Mouse (Mus musculus) ES-Bruce4 (cell line): ENCODE measurements around the gene 4930451I11Rik.

Source experiments
- CTCF ChIP-seq: IDR thresholded peaks from one replicate; pipeline ENCODE4 v1.8.1; 2011; ENCODE audit warnings: low read depth, low read length
- POLR2A ChIP-seq: IDR thresholded peaks from one replicate; pipeline ENCODE4 v1.8.1; 2011; ENCODE audit warnings: low read length; ENCODE audit not compliant: insufficient read depth

DNA sequence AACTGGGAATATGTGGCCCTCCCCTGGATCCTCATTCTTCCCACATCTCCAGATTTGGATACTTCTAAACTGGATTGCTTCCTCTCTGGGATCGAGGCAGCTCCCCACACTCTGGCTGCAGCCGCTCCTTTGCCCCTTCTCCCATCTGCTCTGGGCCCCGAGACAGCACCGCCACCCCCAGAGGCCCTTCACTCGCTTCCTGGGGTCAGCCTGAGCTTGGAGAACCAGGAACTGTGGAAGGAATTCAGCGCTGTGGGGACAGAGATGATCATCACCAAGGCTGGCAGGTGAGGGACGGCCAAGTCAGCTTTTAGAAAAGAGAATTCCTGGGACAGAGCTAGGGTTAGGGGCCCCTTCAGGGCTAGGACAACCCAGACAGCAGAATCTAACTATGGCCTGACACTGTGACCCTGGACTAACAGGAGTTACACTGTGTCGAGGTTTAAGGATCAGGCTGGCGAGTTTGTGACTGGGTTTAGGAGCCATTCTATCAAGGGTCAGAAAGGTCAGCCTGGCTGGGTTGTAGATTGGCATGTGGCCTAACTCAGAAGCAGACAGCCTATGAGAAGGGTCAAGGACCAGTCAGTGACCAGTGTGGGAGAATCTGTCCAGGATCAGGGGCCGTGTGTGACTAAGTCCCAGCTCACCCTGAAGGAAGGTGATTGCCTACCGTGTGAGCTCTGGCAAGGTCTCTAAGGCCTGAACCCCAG is 49.6 kb downstream of the 4930451I11Rik start:
- TF ChIP-seq CTCF (no peak), POLR2A (no peak)
